Mouse (Mus musculus) frontal cortex, postnatal 25 days (tissue): Measurements from ENCODE around the gene Mon2.
"Not testable (repeated sequence)": the region's sequence is repeated elsewhere in the genome, so short reads cannot be mapped to it uniquely, and the experiment has no call there.

Experiments
- DNase-seq, 2 experiments: peaks; one replicate each; pipeline ENCODE4 v3.0.0; 2022; ENCODE audit warnings: low spot score in 2 of 2

Mon2 gene

DNA sequence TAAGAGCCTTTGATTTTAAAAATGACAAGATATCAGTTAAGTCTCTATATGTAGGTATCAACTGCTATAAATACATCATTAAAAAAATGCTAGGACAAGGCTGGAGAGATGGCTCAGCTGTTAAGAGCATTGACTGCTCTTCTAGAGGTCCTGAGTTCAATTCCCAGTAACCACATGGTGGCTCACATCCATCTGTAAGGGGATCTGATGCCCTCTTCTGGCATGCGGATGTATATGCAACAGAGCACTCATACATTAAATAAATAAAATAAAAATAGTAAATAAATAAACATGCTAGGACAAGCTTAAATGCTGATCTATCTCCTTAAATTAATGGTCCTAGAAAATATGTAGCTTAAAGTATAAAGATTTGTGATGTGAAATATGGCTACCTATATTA is 19.2 kb downstream of the Mon2 start:
- no peak for DNase-seq

GRCm38 (mm10) chr10:123056463-123056862 is 19.8 kb downstream of the Mon2 start:
- no peak for DNase-seq

GRCm38 (mm10) chr10:123055205-123056000 is 20.9 kb downstream of the Mon2 start:
- DNase-seq: no peak

GRCm38 (mm10) chr10:123053557-123053956 is 22.7 kb downstream of the Mon2 start:
- no peak for DNase-seq

DNA sequence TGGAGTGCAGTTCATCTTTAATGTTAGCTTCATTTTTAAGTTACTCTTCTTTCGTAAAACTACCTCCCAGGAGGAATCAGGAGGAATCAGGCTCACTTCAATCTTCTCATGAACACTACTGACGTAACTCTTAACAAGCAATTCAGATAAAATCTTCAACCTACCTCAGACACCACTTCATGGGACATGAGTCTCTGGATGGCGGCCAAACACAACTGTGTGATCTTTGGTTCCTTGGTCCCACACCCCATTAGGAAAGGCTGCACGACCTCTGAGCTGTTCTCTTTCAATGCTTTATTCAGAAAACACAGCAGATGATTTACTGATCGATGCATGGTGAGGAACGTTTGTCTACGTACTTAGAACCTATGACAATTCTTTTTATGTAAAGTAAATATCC is 24.3 kb downstream of the Mon2 start:
- no peak for DNase-seq

GRCm38 (mm10) chr10:123048730-123049129 is 27.6 kb downstream of the Mon2 start:
- no peak for DNase-seq

DNA sequence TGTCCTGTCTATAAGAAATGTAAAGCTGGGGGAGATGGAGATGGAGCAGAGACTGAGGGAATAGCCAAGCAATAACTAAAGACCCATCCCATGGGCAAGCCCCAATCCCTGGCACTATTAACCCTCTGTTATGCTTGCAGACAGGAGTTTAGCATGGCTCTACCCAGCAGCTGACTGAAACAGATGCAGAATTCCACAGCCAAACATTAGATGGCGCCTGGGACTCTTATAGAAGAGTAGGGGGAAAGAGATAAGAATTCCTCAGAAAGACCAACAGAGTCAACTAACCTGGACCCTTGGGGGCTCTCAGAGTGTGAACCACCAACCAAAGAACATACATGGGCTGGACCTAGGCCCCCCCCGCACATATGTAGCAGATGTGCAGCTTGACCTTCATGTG is 36.4 kb downstream of the Mon2 start:
- DNase-seq: no peak

- DNase-seq: no peak
These were observed 44.1 kb downstream of the Mon2 start for GRCm38 (mm10) chr10:123032078-123032646.

- no peak for DNase-seq
These were observed 44.9 kb downstream of the Mon2 start for GRCm38 (mm10) chr10:123031449-123031848.

DNA sequence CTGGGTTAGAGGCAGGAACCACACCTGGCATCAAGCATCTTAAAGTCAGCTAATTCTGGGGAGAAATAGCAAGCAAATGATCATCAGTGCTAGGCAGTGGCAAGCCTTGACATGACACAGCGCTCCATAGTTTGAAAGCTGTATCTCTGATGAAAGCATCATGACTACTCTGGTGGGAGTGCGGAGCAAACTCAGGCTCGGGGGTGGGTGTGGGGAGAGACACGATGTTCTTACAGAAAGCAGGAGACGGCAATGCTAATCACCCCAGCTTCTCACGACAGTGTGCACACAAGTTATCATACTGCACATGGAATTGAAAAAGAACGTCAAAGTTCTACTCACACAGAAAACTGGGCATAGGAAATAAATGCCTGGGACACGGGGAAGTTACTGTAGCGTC is 45.7 kb downstream of the Mon2 start:
- DNase-seq: no peak

DNA sequence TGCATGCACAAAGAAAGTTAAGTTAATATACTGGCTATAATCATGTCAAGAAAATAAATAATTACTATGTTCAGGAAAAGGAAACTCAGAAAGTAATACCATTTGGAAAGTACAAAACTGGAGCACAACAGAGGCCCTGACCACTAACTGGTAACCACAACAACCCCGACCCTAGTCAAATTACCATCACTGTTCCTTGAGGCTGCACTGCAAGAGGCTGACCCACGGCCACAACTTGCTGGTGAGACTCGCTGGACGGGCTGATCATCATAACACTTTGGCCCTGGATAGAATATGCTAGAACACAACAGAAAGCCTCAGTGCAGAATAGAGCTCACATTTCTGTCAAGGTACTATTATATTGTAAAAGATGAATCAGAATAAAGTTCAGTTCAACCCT is 47.4 kb downstream of the Mon2 start:
- no peak for DNase-seq

DNA sequence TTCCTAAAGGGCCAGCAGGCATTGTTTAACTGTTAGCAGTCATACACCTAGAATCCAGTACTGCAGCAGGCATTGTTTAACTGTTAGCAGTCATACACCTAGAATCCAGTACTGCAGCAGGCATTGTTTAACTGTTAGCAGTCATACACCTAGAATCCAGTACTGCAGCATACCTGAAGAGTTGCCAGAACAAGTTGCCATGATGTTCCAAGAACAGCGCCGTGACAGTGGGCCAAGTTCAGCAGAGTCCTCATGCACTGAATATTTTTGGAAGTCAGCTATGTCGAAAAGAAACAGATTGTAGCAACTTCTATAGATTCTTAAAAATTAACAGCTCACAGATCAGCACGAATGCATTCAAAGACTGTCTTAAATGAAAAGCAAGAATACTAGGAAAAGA is 49.6 kb downstream of the Mon2 start:
- DNase-seq: not testable (repeated sequence)

GRCm38 (mm10) chr10:123013435-123013834 is 62.9 kb downstream of the Mon2 start:
- DNase-seq: no peak

DNA sequence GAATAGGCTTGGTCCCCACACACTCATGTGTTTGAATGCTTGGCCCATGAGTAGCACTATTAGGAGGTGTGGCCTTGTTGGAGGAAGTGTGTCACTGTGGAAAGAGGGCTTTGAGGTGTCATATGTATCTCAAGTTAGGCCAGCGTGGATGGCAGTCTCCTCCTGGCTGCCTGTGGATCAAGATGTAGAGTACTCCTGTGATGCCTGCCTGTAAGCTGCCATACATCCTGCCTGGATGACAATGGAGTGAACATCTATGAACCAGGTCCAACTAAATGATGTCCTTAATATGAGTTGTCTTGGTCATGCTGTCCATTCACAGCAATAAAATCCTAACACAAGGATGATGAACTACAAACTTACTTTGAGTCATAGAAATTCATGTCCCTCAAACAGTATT is 64.9 kb downstream of the Mon2 start:
- no peak for DNase-seq

DNA sequence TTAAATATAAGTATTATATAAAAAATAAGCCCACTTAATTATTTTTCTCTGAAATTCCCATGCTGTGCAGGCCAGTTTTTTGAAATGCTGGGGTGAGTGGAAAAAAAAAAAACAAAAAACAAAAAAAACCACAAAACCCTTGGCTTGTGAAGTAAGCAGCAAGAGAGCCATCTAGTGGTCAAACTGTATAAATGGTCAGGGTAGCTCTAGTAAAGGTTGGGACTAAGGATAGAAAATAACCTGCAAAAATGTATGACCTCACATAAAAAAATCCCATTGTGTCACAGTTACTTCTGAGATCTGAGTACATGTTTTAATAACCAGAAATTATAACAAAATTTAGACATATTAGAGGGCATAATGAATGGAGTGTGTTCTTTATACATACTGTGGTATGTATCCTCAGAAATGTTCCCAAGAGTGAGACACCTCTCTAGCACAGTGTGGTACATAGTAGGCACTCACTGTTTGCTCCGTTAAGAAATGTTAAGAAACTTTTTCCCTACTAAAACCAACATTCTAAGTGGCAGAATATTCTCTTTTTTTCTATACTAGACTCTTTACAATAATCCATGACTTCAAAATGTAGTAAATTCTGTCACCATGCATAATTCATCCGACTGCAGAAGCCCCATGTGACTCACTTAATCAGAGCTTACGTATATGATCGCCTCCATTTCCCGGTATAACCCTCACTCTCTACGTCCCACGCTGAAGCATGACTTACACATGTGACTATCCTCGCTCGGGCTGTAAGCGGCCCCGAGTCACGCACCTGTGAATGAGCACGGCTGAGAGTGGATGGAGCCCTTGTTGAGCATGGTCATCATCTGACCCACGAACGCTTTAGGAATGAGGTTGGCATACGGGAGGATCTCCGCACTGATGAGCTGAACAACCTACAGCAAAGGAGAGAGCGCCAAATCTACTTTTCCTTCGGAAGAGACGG is 70.8 kb downstream of the Mon2 start:
- no peak for DNase-seq

DNA sequence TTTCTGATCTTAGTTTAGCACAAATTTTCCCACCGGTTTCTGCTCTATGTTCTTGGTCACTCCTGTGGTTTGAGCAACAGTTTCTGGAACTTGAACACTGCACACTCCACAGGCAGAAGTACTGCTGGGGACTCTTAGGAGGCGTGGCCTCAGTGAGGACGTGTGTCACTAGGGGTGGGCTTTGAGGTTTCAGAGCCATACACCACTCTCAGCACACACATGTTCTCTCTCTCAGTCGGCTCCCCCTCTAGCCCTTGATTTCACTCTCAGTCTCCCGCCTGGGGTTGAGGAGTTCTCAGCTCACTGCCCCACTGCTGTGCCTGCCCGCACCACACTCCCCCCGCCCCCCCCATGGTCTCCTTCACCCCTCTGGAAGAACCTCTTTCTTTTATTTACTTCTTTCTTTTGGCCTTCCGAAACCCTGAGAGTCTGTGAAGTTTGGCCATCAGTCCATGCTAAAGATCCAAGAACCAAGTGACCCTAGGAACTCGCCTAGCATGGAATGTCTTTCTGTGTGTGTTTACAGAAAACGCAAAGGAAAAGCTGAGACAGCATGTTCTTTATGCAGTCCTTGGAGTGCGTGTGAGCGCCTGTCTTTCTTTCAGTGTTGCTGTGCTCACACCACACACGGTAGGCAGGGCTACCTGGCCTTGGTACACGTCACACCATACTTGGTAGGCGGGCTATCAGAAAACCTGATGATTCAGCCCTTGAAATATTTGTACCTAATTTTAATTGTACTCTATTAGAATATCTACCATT is 71.6 kb downstream of the Mon2 start:
- no peak for DNase-seq

DNA sequence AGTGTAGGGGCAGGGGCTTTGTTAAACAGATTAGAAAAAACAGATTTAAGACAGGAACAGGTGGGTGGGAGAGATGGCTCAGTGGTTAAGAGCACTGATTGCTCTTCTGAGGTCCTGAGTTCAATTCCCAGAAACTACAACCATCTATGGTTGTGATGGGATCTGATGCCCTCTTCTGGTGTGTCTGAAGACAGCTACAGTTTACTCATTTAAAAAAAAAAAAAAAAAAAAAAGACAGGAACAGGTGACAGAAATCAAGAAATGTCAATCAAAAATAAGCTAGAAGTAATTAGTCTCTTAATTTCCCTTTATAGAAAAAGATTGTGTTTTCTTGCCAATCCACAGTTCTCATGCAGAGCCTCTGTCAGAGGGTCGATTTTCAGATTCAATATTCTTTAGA is 74.3 kb downstream of the Mon2 start:
- DNase-seq: no peak

DNA sequence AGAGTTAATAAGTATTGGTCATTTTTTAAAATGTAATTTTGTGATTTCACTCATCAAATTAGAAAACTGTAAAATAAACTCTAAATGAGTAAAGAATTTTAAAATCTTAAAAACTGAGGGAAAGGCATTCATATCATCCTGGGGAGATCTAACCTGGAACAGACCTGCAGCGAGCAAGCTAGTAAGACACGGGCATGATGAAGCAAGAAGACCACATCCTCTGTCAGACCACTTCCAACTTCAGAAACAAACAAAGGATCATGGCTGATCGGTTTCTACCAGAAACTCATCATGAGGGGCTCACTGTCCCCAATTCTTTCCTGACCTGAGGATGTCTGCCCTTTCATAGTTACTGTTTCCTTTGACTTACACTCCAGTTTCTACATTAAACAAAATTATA is 74.9 kb downstream of the Mon2 start:
- DNase-seq: no peak

DNA sequence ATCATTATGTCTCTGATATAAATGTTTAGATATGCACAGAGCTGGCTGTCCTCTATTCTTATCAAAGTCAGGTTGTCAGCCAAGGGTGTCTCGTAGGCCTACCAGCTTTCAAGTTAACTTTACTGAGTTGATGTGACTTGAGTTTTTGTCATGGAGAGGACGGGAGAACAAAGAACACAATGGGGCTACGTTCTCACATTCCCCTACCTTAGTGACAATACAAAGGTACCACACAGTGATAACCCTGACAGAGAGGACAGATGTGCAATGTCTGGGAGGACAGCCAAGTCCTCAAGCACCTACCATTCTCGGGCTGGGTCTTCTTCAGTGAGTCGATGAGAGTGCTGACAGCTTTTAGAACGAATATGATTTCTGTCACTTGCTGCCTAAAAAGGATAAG is 76.9 kb downstream of the Mon2 start:
- DNase-seq: no peak

- DNase-seq: no peak
These were observed 78.5 kb downstream of the Mon2 start for GRCm38 (mm10) chr10:122997852-122998251.

- no peak for DNase-seq
These were observed 81.8 kb downstream of the Mon2 start for GRCm38 (mm10) chr10:122994402-122995107.
